Mouse (Mus musculus) thymus, postnatal 25 days (tissue): ENCODE measurements around the gene Lamtor3.
"Not testable (repeated sequence)": the region's sequence is repeated elsewhere in the genome, so short reads cannot be mapped to it uniquely, and the experiment has no call there.

Experiments used
- DNase-seq: peaks from one replicate; pipeline ENCODE4 v3.0.0; 2022

The Lamtor3 gene

DNA sequence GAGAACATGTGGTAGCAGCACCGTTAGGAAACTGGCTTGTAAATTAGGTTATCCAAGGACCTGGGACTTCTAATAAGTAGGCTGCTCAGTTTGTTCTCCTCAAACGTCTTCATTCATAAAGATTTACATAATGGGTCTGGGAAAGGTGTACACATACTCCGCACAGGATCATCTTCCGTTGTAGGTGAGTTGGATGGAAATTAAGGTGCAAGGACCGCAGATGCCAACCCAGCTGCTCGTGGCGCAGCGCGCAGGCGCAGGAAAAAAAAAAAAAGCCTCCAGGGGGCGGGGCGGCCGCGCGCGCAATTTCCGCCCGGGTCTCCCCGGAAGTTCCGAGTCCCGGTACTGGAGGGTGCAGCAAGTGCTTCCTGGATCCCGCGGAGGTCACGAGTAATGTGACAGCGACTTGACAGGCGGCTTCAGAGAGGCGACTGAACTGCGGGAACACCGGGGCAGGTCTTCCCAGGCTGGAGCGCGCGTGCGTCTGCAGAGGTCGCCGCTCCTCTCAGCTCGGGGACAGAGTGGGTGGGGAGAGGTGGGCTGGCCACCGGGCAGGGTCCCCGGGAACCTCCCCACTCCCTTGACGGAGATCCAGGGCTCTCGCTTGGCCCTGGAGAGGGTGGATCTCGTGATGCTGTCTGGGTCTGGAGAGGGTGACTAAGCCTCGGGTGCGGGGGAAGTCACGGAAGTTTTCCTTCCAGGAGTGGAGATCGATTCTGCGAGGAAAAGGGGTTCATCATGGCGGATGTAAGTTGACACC is at the start of gene Lamtor3:
TSS of gene Lamtor3 (plus strand) at position 335 of the 760 bp plus-strand sequence.
- DNase-seq: peak; percentile 87

DNA sequence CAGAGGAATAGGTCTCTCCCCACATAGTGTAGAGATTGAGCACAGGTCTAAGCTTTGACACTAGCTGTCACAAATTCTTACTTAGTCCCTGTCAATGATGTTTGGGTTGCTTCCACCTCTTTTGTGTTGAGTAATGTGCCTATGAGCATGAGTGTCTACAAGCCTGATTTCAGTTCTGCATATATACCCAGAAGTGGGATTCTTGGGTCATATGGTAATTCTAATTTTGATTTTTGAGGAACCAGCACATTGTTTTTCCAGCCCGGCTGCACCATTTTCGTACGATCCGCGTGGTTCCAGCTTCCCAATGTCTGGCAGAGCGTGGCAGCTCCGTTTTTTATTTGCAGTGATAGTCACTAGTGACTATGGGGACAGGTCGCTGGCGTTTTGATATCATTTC is 48.9 kb upstream of the Lamtor3 start:
- no peak for DNase-seq

DNA sequence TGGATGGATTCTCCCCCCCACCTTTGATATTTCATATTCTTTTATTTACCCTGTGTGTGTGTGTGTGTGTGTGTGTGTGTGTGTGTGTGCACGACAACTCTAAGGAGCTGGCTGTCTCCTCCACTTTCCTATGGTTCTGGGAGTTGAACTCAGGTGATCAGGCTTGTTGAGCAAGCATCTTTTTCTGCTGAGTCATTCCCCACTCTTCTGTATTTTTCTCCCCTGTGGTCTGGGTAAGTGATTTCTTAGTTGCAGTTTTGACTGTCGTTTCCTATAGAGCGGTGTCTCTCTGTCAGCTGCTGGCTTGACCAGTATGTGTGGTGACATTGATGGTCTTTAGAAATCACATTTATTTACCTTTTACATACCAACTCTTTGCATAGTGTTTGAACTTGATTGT is 39.0 kb upstream of the Lamtor3 start:
- DNase-seq: no peak

DNA sequence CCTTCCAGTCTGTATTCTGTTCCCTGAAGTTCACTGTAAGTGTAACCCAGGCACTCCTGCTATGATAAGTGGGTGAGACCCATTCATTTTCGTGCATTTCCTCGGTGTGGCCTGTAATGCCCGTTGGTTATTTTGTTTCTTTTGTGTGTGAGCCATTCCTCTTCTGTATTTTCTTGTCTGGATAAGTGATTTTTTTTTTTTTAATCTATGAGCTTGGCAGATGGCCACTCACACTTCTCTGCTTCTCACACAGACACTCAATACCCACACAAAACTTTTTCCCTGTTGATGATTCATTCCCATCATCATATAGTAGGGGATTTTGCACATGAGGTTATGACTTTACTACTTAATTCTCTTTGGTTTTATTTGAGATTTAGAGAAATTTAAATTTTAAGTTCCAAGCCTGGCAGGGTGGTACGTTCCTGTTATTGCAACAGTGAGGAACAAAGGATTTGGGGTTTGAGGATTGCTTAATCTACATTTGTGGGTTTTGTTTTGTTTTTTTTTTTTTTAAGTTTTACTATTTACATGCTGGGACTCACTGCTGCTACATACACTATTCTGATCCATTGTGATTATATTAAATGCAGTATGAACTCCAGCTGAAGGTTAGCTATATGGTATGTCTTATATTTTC is 38.1 kb upstream of the Lamtor3 start:
- no peak for DNase-seq

DNA sequence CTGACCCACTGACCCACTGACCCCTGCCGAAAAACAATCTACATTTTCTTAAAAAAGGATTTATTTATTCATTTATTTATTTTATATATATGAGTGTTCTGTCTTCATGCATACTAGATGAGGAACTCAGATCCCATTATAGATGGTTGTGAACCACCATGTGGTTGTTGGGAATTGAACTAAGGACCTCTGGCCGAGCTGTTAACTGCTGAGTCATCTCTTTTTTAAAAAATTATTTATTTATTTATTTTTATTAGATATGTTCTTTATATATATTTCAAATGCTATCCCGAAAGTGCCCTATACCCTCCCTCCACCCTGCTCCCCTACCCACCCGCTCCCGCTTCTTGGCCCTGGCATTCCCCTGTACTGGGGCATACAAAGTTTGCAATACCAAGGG is 37.2 kb upstream of the Lamtor3 start:
- no peak for DNase-seq

DNA sequence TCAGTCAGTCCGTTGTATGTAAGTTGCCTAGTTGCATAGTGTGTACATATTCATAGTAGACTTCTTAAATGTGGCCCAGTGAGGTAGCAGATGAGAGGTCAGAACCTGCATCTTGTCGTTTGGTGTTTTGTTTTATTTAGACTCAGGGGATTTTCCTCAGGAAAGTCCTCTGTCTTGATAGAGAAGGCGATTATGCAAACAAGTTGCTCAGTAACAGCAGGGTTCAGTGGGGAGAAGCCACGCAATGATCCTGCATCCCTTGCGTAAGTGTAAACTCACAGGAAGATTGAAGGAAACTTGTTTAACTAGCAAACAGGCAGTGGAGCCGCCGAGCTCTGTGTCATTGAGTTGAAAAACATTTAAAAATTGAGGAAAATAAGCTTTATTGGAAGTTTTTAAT is 30.3 kb upstream of the Lamtor3 start:
- no peak for DNase-seq

DNA sequence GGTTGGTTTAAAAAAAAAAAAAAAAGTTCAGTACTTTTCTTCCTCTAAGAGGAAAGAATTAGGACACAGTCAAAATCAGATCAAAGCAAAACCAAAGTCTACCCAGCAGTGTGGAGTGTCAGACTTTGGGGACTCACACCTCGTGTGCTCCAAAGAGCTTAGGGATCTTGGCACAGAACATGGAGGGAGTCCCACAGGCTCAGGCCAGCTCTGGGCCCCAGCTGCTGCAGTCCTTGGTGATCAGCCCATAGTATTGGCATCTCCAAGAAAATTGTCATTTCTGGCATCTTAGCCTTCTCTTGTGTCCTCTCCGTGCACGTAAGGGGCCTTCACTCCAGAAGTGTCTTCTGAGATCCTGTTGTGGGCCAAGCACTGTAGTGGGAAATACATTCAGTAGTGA is 27.2 kb upstream of the Lamtor3 start:
- DNase-seq: no peak

DNA sequence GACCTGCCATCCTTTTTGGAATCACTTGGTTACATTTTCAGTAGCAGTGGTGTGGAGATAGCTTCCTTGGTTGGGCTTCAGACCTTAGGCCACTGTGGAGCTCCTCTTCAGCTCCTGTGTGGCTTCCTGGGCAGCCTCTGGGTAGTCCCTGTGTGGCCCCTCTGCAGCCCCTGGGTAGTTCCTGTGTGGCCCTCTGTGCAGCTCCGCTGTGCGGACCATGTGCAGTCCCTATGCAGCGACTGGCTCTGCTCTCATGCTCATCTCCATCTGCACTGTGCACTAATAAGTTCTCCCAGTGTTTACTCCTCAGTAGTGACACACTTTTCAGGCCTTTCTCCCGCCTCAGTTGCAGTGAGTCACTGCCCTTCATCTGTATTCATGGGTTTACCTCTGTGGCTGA is 26.2 kb upstream of the Lamtor3 start:
- no peak for DNase-seq

DNA sequence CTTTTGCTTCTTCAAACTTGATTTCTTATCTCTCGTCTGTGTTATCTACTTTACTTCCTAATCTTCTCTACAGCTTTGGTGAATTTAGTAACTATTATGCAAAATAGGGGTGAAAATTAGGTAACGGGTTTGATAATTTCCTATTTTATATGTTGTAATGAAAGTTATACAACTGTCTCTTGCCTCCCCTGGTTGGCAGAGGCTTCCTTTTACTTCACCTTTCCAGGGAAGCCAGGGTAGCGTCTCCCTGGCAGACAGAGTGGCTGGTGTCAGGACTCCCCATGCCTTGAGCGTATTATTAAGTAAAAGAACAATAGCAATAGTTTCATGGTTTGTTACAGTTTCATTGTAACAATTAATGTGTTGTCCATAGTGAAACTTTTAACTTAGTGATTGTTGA is 24.5 kb upstream of the Lamtor3 start:
- DNase-seq: no peak

DNA sequence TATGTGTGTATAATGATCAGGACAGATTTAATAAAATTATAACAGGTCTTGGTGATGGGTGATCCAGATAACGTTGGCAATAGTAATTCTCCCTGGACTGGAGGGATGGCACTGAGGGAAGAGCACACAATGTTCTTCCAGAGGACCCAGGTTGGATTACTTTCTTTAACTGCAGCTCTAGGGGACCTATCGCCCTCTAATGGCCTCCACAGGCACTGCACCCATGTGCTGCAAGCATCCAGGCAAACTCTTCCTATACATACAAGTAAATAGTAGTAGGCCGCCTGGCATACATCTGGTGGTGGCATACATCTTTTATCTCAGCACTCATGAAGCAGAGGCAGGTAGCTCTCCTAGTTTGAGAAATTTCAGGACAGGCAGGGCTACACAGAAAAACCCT is 23.1 kb upstream of the Lamtor3 start:
- DNase-seq: peak; percentile 31

DNA sequence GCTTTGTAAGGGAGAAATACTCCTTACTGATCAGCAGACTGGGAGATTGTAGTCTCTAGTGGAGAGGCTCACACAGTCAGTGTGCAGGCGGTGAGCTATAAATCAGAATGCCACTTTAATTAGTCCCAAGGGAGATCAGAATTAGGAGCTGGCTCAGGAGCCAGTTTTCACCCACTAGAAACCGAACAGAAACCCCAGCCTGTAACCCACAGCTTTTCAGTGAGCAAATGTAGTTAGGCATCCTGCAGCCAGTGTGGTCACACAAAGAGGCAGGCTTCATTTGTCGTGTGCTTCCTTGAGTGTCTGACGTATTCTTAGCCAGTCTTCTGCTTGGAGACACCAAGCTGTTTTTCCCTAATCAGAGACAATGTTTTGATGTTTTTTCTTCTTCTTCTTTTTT is 21.9 kb upstream of the Lamtor3 start:
- DNase-seq: no peak

DNA sequence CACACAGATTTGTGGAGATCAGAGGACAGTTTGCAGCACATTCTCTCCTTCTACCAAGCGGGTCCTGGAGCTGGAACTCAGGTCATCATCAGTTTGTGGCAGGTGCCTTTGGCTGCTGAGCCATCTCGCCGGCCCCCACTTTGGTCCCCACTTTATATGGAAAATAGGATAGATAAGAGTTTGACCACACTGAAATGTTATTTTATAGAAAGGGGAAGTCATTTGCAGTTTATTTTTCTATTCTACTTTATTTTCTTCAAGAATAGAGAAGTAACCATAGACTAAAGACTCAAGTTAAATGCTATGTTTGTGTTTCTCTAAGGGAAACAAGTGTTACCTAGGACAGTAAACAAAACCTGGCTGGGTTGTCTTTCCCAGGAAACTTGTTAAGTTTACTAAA is 21.4 kb upstream of the Lamtor3 start:
- no peak for DNase-seq

DNA sequence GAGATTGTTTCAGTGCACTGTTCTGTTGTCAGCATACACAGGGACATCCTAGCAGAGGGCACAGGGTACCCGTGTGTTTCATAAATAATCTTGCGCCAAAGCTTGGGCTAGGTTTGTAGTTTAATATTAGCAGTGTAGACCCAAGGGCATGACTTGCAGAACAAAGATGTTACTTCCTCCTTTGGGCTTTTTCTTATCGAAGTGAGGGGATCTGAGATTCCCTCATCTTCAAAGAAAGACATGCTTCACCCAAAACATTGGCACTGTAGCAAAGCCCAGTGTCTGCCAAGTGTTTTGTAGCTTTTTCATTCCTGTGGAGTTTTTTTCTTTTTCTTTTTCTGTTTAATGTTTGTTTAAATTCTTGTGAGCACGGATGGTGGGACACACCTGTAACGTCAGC is 20.6 kb upstream of the Lamtor3 start:
- no peak for DNase-seq

DNA sequence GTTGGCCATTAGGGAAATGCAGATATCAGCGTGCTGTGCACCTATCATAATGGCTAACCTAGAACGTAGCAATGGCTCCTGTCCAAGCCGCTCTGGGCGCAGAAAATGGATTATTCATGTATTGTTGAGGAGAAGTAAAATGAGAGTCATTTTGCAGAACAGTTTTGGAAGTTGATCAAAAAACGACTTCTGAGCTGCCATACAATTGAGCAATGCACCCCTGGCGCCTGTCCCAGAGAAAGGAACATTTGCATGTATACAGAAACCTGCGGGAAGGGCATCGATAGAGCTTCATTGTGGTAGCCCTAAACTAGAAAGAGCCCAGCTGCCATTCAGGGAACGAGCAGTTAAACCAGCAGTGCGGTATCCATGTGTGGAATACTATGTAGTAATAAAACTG is 18.2 kb upstream of the Lamtor3 start:
- no peak for DNase-seq

DNA sequence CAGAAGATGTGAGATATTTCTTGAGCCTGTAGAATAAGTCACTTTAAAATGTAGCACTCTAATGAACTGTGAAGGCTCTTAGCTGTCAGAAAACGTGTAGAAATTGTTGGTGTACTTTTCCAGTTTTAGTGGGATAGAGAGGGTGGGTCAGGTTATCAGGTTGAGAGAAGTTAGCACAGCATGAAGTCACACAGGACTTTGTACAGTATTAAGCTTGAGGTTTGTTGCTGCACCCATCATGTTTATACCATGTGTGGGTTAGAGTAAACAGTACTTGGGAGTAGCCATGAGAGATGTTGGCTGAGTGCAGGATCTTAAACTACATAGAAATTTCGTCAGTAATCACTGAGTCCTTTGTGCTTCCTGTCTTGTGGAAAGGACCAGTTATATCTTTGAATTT is 5.2 kb upstream of the Lamtor3 start:
- DNase-seq: no peak

DNA sequence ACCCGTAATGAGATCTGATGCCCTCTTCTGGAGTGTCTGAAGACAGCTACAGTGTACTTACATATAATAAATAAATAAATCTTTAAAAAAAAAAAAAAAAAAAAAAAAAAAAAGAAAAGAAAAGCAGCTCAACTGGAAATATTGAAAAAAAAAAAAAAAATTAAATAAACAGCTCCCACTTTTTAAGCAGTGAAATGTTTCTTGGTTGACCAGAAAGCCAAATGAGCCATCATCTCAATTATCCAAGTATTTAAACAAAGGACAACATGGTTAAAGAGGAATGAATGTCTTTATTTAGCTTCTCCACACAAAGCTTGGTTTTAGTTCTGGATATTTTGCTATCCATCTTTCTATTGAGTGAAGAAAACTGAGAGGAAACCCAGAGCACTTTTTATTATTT is 3.7 kb upstream of the Lamtor3 start:
- DNase-seq: not testable (repeated sequence)

DNA sequence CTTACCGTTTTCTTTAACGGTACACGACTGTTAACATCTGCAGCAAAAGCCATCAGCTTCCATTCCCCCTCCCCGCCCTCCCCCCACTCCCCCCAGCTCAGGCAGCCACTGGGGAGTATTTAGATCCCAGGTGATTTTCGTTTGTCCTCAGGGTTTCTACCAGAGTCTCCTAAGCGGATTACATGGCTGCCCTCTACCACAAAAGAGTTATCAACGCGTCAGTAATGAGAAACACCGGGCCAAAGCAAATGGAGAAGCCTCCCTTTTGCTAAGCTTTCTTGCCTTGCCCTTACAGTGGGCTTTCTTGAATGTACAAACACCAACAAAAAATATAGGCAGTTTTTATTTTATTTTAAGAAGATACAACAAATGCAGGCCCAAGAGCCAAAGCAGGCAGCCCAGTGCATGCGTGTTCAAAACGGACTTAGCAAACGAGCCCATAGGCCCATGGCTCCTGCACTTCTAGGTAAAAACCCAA is 573 bp upstream of the Lamtor3 start:
- DNase-seq: no peak

DNA sequence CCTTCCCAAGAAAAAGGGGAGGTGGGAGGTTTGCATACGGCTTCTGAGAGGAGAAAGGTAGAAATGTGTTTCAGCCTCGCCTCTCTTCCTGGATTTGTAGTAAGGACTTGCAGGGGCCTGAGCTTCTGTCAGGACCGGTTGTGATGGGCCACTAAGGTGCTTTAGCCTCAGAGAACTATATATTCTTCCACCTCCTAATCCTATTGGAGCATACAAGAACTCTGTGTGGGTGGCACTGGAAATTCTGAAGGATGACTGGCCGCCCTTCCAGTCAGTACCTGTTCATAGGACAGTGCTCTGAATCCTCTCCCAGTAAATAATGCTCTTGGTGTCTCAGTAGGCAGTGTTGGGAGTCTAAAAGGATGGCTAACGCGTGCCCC is 616 bp downstream of the Lamtor3 start:
- DNase-seq: no peak

DNA sequence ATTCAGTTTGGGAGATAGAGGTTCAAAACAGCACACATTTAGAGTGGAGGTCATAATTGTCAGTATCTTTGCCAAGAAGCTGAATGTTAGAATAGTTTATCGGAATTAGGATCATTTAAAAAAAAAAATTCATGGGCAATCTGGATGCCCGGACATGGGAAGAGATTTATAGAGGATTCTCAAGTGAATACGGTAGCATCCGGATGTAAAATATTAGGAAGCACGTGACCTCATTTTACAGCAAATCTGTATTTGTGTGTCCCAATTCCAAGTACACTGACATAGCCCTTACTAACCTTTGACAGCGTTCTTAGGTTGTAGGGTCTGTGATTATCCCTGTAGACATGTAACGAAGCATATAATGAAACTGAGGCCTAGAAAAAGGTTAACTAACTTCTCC is 1.1 kb downstream of the Lamtor3 start:
- no peak for DNase-seq

DNA sequence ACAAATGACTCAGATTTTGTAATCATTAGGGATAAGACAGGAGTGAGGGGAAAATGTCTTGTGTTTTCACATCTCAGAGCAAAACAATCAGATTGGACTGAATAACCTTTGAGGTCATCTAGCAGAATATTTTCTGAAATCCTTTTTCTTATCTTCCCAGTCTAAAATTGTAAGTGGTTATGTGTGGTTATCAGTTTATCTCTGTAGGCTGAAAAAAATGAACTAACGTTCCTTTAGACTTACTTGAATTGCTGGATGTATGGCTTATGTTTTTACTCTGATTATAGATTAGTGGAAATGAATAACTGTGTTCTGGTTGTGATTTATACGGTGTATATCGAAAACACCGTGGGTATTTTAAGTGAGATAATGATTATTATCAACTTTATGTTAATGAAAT is 2.3 kb downstream of the Lamtor3 start:
- no peak for DNase-seq

DNA sequence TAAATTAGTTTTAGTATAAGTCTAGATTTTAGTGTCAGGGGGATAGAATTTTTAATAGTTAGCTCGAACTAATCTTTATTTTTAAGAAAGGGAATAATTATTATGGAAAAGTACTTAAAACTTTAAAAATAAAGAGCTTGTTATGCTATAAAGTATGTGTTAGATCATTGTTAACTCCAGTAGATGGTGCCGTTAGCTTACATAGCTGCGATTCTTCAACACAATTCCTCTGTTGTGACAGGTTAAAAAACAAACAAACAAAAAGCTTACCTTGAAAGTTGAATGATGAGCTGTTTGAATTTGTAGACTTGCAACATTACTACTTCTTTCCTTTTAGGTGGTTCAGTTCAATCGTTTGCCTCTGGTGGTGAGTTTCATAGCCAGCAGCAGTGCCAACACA is 8.7 kb downstream of the Lamtor3 start:
- DNase-seq: no peak

DNA sequence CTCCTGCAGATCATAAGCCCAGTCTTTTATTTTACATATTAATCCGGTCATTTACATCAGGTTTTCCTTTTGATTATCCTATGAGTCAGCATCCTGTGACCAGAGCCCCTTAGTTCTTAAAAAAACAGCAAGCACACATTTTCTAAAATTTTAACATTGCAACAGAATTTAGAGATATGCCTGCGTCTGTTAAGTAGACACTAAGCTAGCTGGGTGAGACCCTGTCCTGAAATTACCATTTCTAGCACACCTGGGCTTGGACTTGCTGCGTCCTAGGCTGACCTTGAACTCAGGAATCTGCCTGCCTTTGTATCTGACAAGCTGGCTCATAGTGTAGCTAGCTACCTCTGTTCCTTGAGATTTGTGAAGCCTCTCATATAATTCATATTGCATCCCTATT is 11.6 kb downstream of the Lamtor3 start:
- no peak for DNase-seq

DNA sequence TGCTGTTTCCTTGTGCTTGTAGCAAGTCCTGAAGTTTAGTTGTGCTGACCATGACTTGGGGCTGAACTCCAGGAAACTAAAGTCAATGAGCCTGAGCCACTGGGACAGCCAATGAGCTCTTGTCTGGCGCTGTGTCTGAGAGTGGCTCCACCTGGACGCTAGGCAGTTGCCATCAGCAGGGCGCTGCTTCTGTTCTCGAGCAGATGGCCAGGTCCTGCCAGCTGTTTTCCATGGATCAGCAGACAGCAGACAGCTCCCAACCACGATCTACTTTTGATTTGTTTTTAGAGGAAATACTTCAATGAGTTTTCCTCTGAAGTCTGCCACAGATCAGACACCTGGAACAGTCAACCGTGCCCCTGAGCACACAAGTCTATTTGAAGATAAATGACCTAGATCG is 14.4 kb downstream of the Lamtor3 start:
- no peak for DNase-seq

DNA sequence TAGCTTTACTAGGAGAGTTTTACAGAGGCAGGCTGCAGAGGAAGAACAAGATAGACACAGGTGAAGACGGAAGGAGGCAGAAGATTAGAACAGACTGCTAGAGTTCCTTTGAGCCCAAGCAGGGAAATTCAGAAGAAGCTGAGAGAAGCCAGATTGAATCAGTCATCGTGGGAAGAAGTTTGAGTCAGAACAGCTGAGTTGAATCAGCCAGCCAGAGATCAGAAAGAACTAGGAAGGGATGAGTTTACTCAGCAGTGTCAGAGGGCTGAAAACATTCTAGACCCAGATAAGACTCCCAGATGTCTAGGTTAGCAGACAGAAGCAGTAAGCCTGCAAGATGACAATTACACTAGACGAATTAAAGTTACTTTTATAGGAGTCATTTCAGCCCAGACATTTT is 15.7 kb downstream of the Lamtor3 start:
- DNase-seq: no peak
